Mouse (Mus musculus) liver, adult 2 months (tissue): ENCODE measurements around the gene Zfp36l2. TPM values are rescaled to one million over a fixed set of nuclear protein-coding genes. Genes with fewer than 3 reads are reported as not detected.

ENCODE experiments used
- DNase-seq: peaks from one replicate; pipeline ENCODE4 v3.0.0-alpha.2; 2011; ENCODE audit warnings: low read depth, low spot score; ENCODE audit errors: extremely low read depth
- H3K27ac ChIP-seq: fragments of 200-500 bp; replicated peaks from 2 replicates; pipeline ENCODE4 v1.5.1; 2012; ENCODE audit warnings: low read depth, mild to moderate bottlenecking, control low read depth, inconsistent platforms, low read length; ENCODE audit not compliant: insufficient read depth
- H3K27me3 ChIP-seq: fragments of 200-500 bp; 2 replicates; pipeline ENCODE4 v1.6.1; 2012; ENCODE audit warnings: mild to moderate bottlenecking, moderate library complexity, low read length, inconsistent platforms; ENCODE audit not compliant: control insufficient read depth, insufficient read depth
- H3K36me3 ChIP-seq: fragments of 200-500 bp; 2 replicates; pipeline ENCODE4 v1.6.1; 2012; ENCODE audit warnings: low read length, inconsistent platforms; ENCODE audit not compliant: control insufficient read depth, insufficient read depth
- H3K4me1 ChIP-seq: fragments of 200-500 bp; 2 replicates; pipeline ENCODE4 v1.6.1; 2011; ENCODE audit warnings: low read length; ENCODE audit not compliant: control insufficient read depth, insufficient read depth
- H3K4me3 ChIP-seq: fragments of 200-500 bp; 2 replicates; pipeline ENCODE4 v1.5.1; 2011; ENCODE audit warnings: low read depth, mild to moderate bottlenecking, control low read depth, low read length, moderate library complexity; ENCODE audit not compliant: insufficient read depth
- H3K79me2 ChIP-seq: fragments of 200-500 bp; 2 replicates; pipeline ENCODE4 v1.6.1; 2012; ENCODE audit warnings: inconsistent platforms, mild to moderate bottlenecking, low read length, moderate library complexity; ENCODE audit not compliant: control insufficient read depth, insufficient read depth
- H3K9ac ChIP-seq: fragments of 200-500 bp; 2 replicates; pipeline ENCODE4 v1.6.1; 2012; ENCODE audit warnings: low read depth, mild to moderate bottlenecking, control low read depth, inconsistent platforms, low read length
- CTCF ChIP-seq: fragments of 200-500 bp; IDR thresholded peaks from 2 replicates; pipeline ENCODE4 v1.5.1; 2011; ENCODE audit warnings: low read depth, low read length, control low read depth
- POLR2A ChIP-seq: fragments of 200-500 bp; IDR thresholded peaks from 2 replicates; pipeline ENCODE4 v1.6.1; 2011; ENCODE audit warnings: low read length, control low read depth; ENCODE audit not compliant: insufficient read depth; ENCODE audit errors: extremely low read depth
- WGBS: fragments of 180-500 bp; shearing (Covaris S2); methylation state at CpG from one replicate; pipeline ENCODE4 v1.1.7; 2018; 5-methylcytosine and 5-hydroxymethylcytosine counted together
- polyA plus RNA-seq: library from polyadenylated mRNA; depleted of rRNA; stranded (reverse); fragments of >200 nt; gene quantifications from 2 replicates; pipeline ENCODE4 v1.2.3, GENCODE M21; 2012
- total RNA-seq: library from RNA; depleted of rRNA; stranded (reverse); fragments of >200 nt; gene quantifications from 2 replicates; pipeline ENCODE4 v1.2.3, GENCODE M21; 2014

Gene Zfp36l2
- total and polyA plus RNA-seq, 2 experiments = 17.3 to 18.7 TPM

- Histone ChIP-seq H3K36me3 (no peaks in the 10 kb centered on the region), H3K4me1 (no peaks in the 10 kb centered on the region), H3K27me3 (no peaks in the 10 kb centered on the region), H3K9ac (no peak overlapping the region), H3K27ac (no peak overlapping the region), H3K79me2 (no peaks in the 10 kb centered on the region), H3K4me3 (no peak overlapping the region)
- DNase-seq = no peak
- TF ChIP-seq CTCF (no peak), POLR2A (no peak)
- WGBS = 91% methylated on average over 12 of the region's 12 CpGs
Measured at GRCm38 (mm10) chr17:84163066-84163785, 24.5 kb downstream of the Zfp36l2 start.

DNA sequence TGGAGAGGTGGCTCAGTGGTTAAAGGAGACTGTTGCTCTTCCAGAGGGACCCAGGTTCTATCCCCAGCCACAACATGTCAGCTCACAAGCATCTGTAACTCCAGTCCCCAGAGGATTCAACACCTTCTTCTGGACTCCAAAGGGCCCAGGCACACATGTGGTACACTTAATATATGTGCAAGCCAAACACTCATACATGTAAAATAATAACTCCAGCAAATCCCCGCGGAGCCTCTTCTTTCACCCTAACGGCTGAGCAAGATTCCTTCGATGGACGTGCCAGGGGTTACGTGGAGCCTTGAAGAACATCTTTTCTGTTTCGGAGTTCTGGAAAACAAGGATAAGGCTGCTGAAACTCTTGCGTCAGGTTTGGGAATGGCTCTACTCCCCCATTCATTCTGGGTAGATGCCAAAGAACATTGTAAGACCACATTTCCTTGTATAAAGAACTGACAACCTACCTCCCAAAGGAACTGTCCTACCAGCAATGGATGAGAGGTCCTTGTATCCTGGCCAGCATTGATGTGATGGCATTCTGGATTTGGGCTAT is 25.5 kb downstream of the Zfp36l2 start:
- no peak for DNase-seq
- H3K4me3 ChIP-seq = no peak overlapping the region
- H3K27me3 ChIP-seq = no peaks in the 10 kb centered on the region
- no peaks in the 10 kb centered on the region for H3K79me2 ChIP-seq
- 96% methylated on average over 8 of the region's 8 CpGs for WGBS
- H3K9ac ChIP-seq = no peak overlapping the region
- no peaks in the 10 kb centered on the region for H3K36me3 ChIP-seq
- peaks cover 6% of the 10 kb centered on the region for H3K4me1 ChIP-seq
- TF ChIP-seq POLR2A = no peak
- no peak for TF ChIP-seq CTCF
- H3K27ac ChIP-seq = no peak overlapping the region

DNA sequence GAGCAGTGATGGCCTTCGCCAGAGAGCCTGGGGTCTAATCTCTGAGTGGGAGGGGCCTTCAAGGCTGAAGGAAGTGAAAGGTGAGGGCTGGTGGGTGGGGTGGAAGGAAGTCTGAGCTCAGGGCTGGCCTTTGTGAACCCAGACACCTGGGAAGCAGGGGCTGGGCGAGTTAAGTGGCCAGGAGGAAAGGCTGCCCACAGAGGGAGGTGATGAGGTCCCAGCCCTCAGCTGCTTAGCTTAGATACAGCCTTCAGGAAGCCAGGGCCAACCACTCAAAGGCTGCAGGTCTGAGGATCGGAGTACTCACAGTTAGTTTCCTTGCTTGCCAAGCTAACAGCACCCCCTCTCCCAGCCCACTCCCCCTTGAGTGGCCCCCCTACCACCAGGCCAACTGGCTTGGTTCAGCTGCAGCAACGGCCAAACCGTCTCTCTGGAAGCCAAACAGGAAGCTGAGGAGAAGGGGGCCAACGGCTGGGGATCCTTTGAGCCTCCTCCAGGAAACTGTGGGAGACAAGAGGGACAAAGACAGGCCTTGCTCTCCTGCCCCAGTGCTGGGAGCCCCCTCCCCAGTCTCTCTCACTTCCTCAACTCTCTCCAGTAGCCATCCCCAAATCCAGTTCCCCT is 26.4 kb downstream of the Zfp36l2 start:
- peaks cover 10% of the 10 kb centered on the region for H3K4me1 ChIP-seq
- no peak overlapping the region for H3K27ac ChIP-seq
- no peaks in the 10 kb centered on the region for H3K36me3 ChIP-seq
- TF ChIP-seq POLR2A (no peak), CTCF (no peak)
- 71% methylated on average over 6 of the region's 6 CpGs for WGBS
- no peak overlapping the region for H3K4me3 ChIP-seq
- no peak overlapping the region for H3K9ac ChIP-seq
- no peaks in the 10 kb centered on the region for H3K79me2 ChIP-seq
- no peak for DNase-seq
- H3K27me3 ChIP-seq = no peaks in the 10 kb centered on the region

- no peak for TF ChIP-seq POLR2A
- no peak for TF ChIP-seq CTCF
- H3K27me3 ChIP-seq = no peaks in the 10 kb centered on the region
- DNase-seq = no peak
- no peak overlapping the region for H3K27ac ChIP-seq
- no peak overlapping the region for H3K4me3 ChIP-seq
- peaks cover 20% of the 10 kb centered on the region for H3K4me1 ChIP-seq
- 87% methylated on average over 15 of the region's 15 CpGs for WGBS
- no peak overlapping the region for H3K9ac ChIP-seq
- H3K36me3 ChIP-seq = no peaks in the 10 kb centered on the region
- no peaks in the 10 kb centered on the region for H3K79me2 ChIP-seq
Measured at GRCm38 (mm10) chr17:84158891-84159290, 28.9 kb downstream of the Zfp36l2 start.

GRCm38 (mm10) chr17:84158461-84158795 is 29.3 kb downstream of the Zfp36l2 start:
- no peak overlapping the region for H3K27ac ChIP-seq
- no peaks in the 10 kb centered on the region for H3K79me2 ChIP-seq
- no peaks in the 10 kb centered on the region for H3K36me3 ChIP-seq
- H3K9ac ChIP-seq = no peak overlapping the region
- H3K27me3 ChIP-seq = no peaks in the 10 kb centered on the region
- no peak overlapping the region for H3K4me3 ChIP-seq
- WGBS = 81% methylated on average over 12 of the region's 12 CpGs
- peaks cover 20% of the 10 kb centered on the region for H3K4me1 ChIP-seq
- TF ChIP-seq POLR2A (no peak), CTCF (no peak)
- no peak for DNase-seq
